Mouse (Mus musculus) neural tube, embryonic 15.5 days (tissue): ENCODE measurements around the gene Fuom. TPM values are rescaled to one million over a fixed set of nuclear protein-coding genes. Genes with fewer than 3 reads are reported as not detected.

Experiments used
- ATAC-seq: fragments of 200-750 bp; cut with Nextera tagmentation; 2 replicates; pipeline ENCODE4 v1.8.0; 2017; ENCODE audit warnings: mild to moderate bottlenecking, moderate TSS enrichment, moderate library complexity; ENCODE audit not compliant: low FRiP score
- H3K27ac ChIP-seq: fragments of 300-500 bp; sonication (generic); replicated peaks from 2 replicates; pipeline ENCODE4 v1.5.1; 2015; ENCODE audit warnings: mild to moderate bottlenecking, inconsistent platforms
- H3K27me3 ChIP-seq: fragments of 300-500 bp; sonication (generic); replicated peaks from 2 replicates; pipeline ENCODE4 v1.6.1; 2015; ENCODE audit warnings: inconsistent platforms
- H3K36me3 ChIP-seq: fragments of 300-500 bp; sonication (generic); 2 replicates; pipeline ENCODE4 v1.6.1; 2015; ENCODE audit warnings: inconsistent platforms
- H3K4me1 ChIP-seq: fragments of 300-500 bp; sonication (generic); 2 replicates; pipeline ENCODE4 v1.6.1; 2015; ENCODE audit warnings: inconsistent platforms
- H3K4me2 ChIP-seq: fragments of 300-500 bp; sonication (generic); 2 replicates; pipeline ENCODE4 v1.6.1; 2015; ENCODE audit warnings: inconsistent platforms, mild to moderate bottlenecking, moderate library complexity
- H3K4me3 ChIP-seq: fragments of 300-500 bp; sonication (generic); replicated peaks from 2 replicates; pipeline ENCODE4 v1.5.1; 2015; ENCODE audit warnings: mild to moderate bottlenecking, inconsistent platforms
- H3K9ac ChIP-seq: fragments of 300-500 bp; sonication (generic); replicated peaks from 2 replicates; pipeline ENCODE4 v1.6.1; 2015; ENCODE audit warnings: mild to moderate bottlenecking, inconsistent platforms
- H3K9me3 ChIP-seq: fragments of 300-500 bp; sonication (generic); replicated peaks from 2 replicates; pipeline ENCODE4 v1.6.1; 2016; ENCODE audit warnings: inconsistent platforms
- WGBS: fragments of 180-500 bp; shearing (Covaris S2); methylation state at CpG from one replicate; pipeline ENCODE4 v1.1.7; 2015; ENCODE audit warnings: mixed read lengths; 5-methylcytosine and 5-hydroxymethylcytosine counted together
- polyA plus RNA-seq: library from polyadenylated mRNA; unstranded; fragments of >200 nt; fragmentation: Nextera tagmentation; extraction: Ambion mirVana; gene quantifications from 2 replicates; pipeline ENCODE4 v1.2.1, GENCODE M21; 2015

The Fuom gene
- polyA plus RNA-seq, 1 experiment from 2014 or later, result 51.2 TPM

- Histone ChIP-seq H3K4me2 (peak within 1 kb of the TSS; percentile 82), H3K27ac (no peak within 1 kb of the TSS), H3K36me3 (no peaks in the 10 kb centered on the region), H3K4me3 (peak within 1 kb of the TSS; percentile 54), H3K27me3 (peaks cover 68% of the 10 kb centered on the region), H3K9me3 (no peaks in the 10 kb centered on the region), H3K9ac (peak within 1 kb of the TSS; percentile 41), H3K4me1 (peaks cover 25% of the 10 kb centered on the region)
- under 1% methylated on average over 56 of the region's 56 CpGs for WGBS
- ATAC-seq, result peak; percentile 49
Measured at GRCm38 (mm10) chr7:140048361-140049114, 53.7 kb downstream of the Fuom start, which contains the start of gene Msx3. Msx3 (minus strand) TSS chr7:140049089.

GRCm38 (mm10) chr7:140047811-140048311, 54.4 kb downstream of the Fuom start:
- Histone ChIP-seq H3K27ac (no peak overlapping the region), H3K4me2 (peak overlapping the region; percentile 82), H3K9ac (0 out of 2 replicates have a peak overlapping the region, but pooled peaks have one; percentile 41), H3K36me3 (no peaks in the 10 kb centered on the region), H3K9me3 (no peaks in the 10 kb centered on the region), H3K4me3 (peak overlapping the region; percentile 54), H3K27me3 (peaks cover 68% of the 10 kb centered on the region), H3K4me1 (peaks cover 25% of the 10 kb centered on the region)
- ATAC-seq, result peak; percentile 30; the same call in 1 of the 2 replicates
- WGBS, result under 1% methylated on average over 32 of the region's 33 CpGs

Other genes with a start within 250 kb of the Fuom start
- gene Kndc1, start 207.7 kb downstream of the Fuom start, polyA plus RNA-seq, result 12.5 and 15.5 TPM in 2 replicates
- gene Utf1, start 158.7 kb downstream of the Fuom start, polyA plus RNA-seq, result 1.6 TPM in 1 of 2 replicates, not detected in the other
- gene 6430531B16Rik, start 123.7 kb downstream of the Fuom start, polyA plus RNA-seq, result 0.82 and 1.2 TPM in 2 replicates
- 2.8 and 3.2 TPM in 2 replicates for gene Adam8, start 109.9 kb downstream of the Fuom start, polyA plus RNA-seq
- 53.0 and 57.2 TPM in 2 replicates for gene Zfp511, start 66.0 kb downstream of the Fuom start, polyA plus RNA-seq
- 51.6 TPM in 2 replicates for gene Tubgcp2, start 65.8 kb downstream of the Fuom start, polyA plus RNA-seq
- gene Msx3, start 53.4 kb downstream of the Fuom start, polyA plus RNA-seq, result 2.8 and 3.3 TPM in 2 replicates
- 293 and 360 TPM in 2 replicates for gene Caly, start 19.9 kb downstream of the Fuom start, polyA plus RNA-seq
- 7.2 TPM in 1 of 2 replicates, not detected in the other for gene Prap1, start 9.0 kb downstream of the Fuom start, polyA plus RNA-seq
- gene Paox, start 13.4 kb upstream of the Fuom start, polyA plus RNA-seq, result 10.7 and 14.7 TPM in 2 replicates
- gene Echs1, start 14.0 kb upstream of the Fuom start, polyA plus RNA-seq, result 116 and 121 TPM in 2 replicates
- gene Mtg1, start 35.1 kb upstream of the Fuom start, polyA plus RNA-seq, result 30.0 and 32.1 TPM in 2 replicates
- gene Sprn, start 52.4 kb upstream of the Fuom start, polyA plus RNA-seq, result 23.2 and 26.3 TPM in 2 replicates
- gene Olfr522, start 62.3 kb upstream of the Fuom start, polyA plus RNA-seq, result not detected in 2 replicates
- gene Olfr523, start 70.8 kb upstream of the Fuom start, polyA plus RNA-seq, result not detected in 2 replicates
- gene Olfr524, start 103.5 kb upstream of the Fuom start, polyA plus RNA-seq, result 0.63 TPM in 1 of 2 replicates, not detected in the other
- gene Cd163l1, start 115.8 kb upstream of the Fuom start, polyA plus RNA-seq, result 13.1 TPM in 1 of 2 replicates, not detected in the other
- 0.05 and 0.50 TPM in 2 replicates for gene 5830411N06Rik, start 144.8 kb upstream of the Fuom start, polyA plus RNA-seq
- not detected in 2 replicates for gene Olfr525, start 218.4 kb upstream of the Fuom start, polyA plus RNA-seq
- not detected in 2 replicates for gene Olfr527, start 231.6 kb upstream of the Fuom start, polyA plus RNA-seq